Mouse (Mus musculus): ENCODE data around the gene Camsap2. TPM values are rescaled to one million over a fixed set of nuclear protein-coding genes. Genes with fewer than 3 reads are reported as not detected.
A peak's percentile ranks its signal among the peaks of the same experiment; 100 is the strongest.

Camsap2 gene
- total and polyA plus RNA-seq, 3 experiments, result 8.8 to 46.9 (median 40.5) TPM

GRCm38 (mm10) chr1:136348137-136348536 is 2.2 kb upstream of the Camsap2 start:
- peaks cover 9% of the 10 kb centered on the region; the same call in 1 of the 2 replicates for H3K27me3 ChIP-seq (ENCODE audit: insufficient read depth, low read length)
- DNase-seq (ENCODE audit: low spot score), result no peak
- no peak for ATAC-seq (ENCODE audit: extremely low read depth, insufficient number of reproducible peaks, low FRiP score, poor library complexity, severe bottlenecking)
- H3K4me1 ChIP-seq (ENCODE audit: insufficient read depth, low read depth, low read length), result peaks cover 38% of the 10 kb centered on the region
- H3K36me3 ChIP-seq (replicated peaks), result peaks cover 6% of the 10 kb centered on the region
- no peaks in the 10 kb centered on the region for H3K9me3 ChIP-seq (replicated peaks)
- no peak overlapping the region for H3K4me3 ChIP-seq (ENCODE audit: low read depth, low read length)
- no peak for TF ChIP-seq GATA2 (IDR thresholded peaks at IDR 0.05; ENCODE audit: borderline replicate concordance, low read depth, low read length)
- TF ChIP-seq TAL1 (conservative IDR thresholded peaks at IDR 0.05; ENCODE audit: low read depth, low read length), result no peak
- TF ChIP-seq GATA1 (IDR thresholded peaks at IDR 0.05; ENCODE audit: borderline replicate concordance, low read length), result no peak
- TF ChIP-seq POLR2AphosphoS5 (IDR thresholded peaks at IDR 0.05; ENCODE audit: insufficient replicate concordance, low read depth, low read length), result no peak
- TF ChIP-seq CTCF (IDR thresholded peaks at IDR 0.05; ENCODE audit: low read depth, low read length), result no peak

- peaks cover 10% of the 10 kb centered on the region for H3K36me3 ChIP-seq (replicated peaks)
- no peak overlapping the region for H3K4me3 ChIP-seq (ENCODE audit: low read depth, low read length)
- no peak for DNase-seq (ENCODE audit: low spot score)
- TF ChIP-seq TAL1 (conservative IDR thresholded peaks at IDR 0.05; ENCODE audit: low read depth, low read length) (peak; percentile 32; the same call in 1 of the 2 replicates), CTCF (IDR thresholded peaks at IDR 0.05; ENCODE audit: low read depth, low read length) (no peak), POLR2AphosphoS5 (IDR thresholded peaks at IDR 0.05; ENCODE audit: insufficient replicate concordance, low read depth, low read length) (no peak)
- peaks cover 42% of the 10 kb centered on the region for H3K4me1 ChIP-seq (ENCODE audit: insufficient read depth, low read depth, low read length)
- H3K9me3 ChIP-seq (replicated peaks), result no peaks in the 10 kb centered on the region
- ATAC-seq (ENCODE audit: extremely low read depth, insufficient number of reproducible peaks, low FRiP score, poor library complexity, severe bottlenecking), result 0 out of 2 replicates have a peak, but pooled peaks have one; percentile 5
- H3K27me3 ChIP-seq (ENCODE audit: insufficient read depth, low read length), result peaks cover 6% of the 10 kb centered on the region; the same call in 1 of the 2 replicates
These were observed 1.2 kb upstream of the Camsap2 start for GRCm38 (mm10) chr1:136347140-136347539.

- peak; percentile 3; the same call in 1 of the 2 replicates for ATAC-seq (ENCODE audit: extremely low read depth, insufficient number of reproducible peaks, low FRiP score, poor library complexity, severe bottlenecking)
- Histone ChIP-seq H3K36me3 (replicated peaks) (peaks cover 14% of the 10 kb centered on the region), H3K4me3 (ENCODE audit: low read depth, low read length) (peak overlapping the region; percentile 79), H3K9me3 (replicated peaks) (no peaks in the 10 kb centered on the region), H3K4me1 (ENCODE audit: insufficient read depth, low read depth, low read length) (peaks cover 46% of the 10 kb centered on the region), H3K27me3 (ENCODE audit: insufficient read depth, low read length) (peaks cover 1% of the 10 kb centered on the region; the same call in 1 of the 2 replicates)
- DNase-seq (ENCODE audit: low spot score), result peak; percentile 19
- TF ChIP-seq GATA1 (IDR thresholded peaks at IDR 0.05; ENCODE audit: borderline replicate concordance, low read length), result no peak
- TF ChIP-seq GATA2 (IDR thresholded peaks at IDR 0.05; ENCODE audit: borderline replicate concordance, low read depth, low read length), result no peak
- TF ChIP-seq TAL1 (conservative IDR thresholded peaks at IDR 0.05; ENCODE audit: low read depth, low read length), result no peak
- TF ChIP-seq CTCF (IDR thresholded peaks at IDR 0.05; ENCODE audit: low read depth, low read length), result no peak
- no peak for TF ChIP-seq POLR2AphosphoS5 (IDR thresholded peaks at IDR 0.05; ENCODE audit: insufficient replicate concordance, low read depth, low read length)
These were observed 600 bp upstream of the Camsap2 start for GRCm38 (mm10) chr1:136346373-136347035.

GRCm38 (mm10) chr1:136344768-136345453 is 993 bp downstream of the Camsap2 start:
- H3K4me1 ChIP-seq (ENCODE audit: insufficient read depth, low read depth, low read length), result peaks cover 46% of the 10 kb centered on the region
- no peak for ATAC-seq (ENCODE audit: extremely low read depth, insufficient number of reproducible peaks, low FRiP score, poor library complexity, severe bottlenecking)

GRCm38 (mm10) chr1:136344281-136344680 is 1.6 kb downstream of the Camsap2 start:
- TF ChIP-seq GATA1 (IDR thresholded peaks at IDR 0.05; ENCODE audit: borderline replicate concordance, low read length), result no peak
- TF ChIP-seq CTCF (IDR thresholded peaks at IDR 0.05; ENCODE audit: low read depth, low read length), result no peak
- TF ChIP-seq GATA2 (IDR thresholded peaks at IDR 0.05; ENCODE audit: borderline replicate concordance, low read depth, low read length), result no peak
- TF ChIP-seq POLR2AphosphoS5 (IDR thresholded peaks at IDR 0.05; ENCODE audit: insufficient replicate concordance, low read depth, low read length), result no peak
- no peak for TF ChIP-seq TAL1 (conservative IDR thresholded peaks at IDR 0.05; ENCODE audit: low read depth, low read length)
- Histone ChIP-seq H3K9me3 (replicated peaks) (no peaks in the 10 kb centered on the region), H3K36me3 (replicated peaks) (peaks cover 28% of the 10 kb centered on the region), H3K4me1 (ENCODE audit: insufficient read depth, low read depth, low read length) (peaks cover 46% of the 10 kb centered on the region), H3K4me3 (ENCODE audit: low read depth, low read length) (peak overlapping the region; percentile 79; the same call in 1 of the 2 replicates), H3K27me3 (ENCODE audit: insufficient read depth, low read length) (no peaks in the 10 kb centered on the region)
- peak; percentile 25 for DNase-seq (ENCODE audit: low spot score)
- ATAC-seq (ENCODE audit: extremely low read depth, insufficient number of reproducible peaks, low FRiP score, poor library complexity, severe bottlenecking), result no peak

More at GRCm38 (mm10) chr1:136344768-136345453, 993 bp downstream of the Camsap2 start:
- peak; percentile 57 for DNase-seq (ENCODE audit: low spot score)
- H3K4me3 ChIP-seq (ENCODE audit: low read depth, low read length), result peak overlapping the region; percentile 79
- no peak for TF ChIP-seq POLR2AphosphoS5 (IDR thresholded peaks at IDR 0.05; ENCODE audit: insufficient replicate concordance, low read depth, low read length)
- no peak for TF ChIP-seq TAL1 (conservative IDR thresholded peaks at IDR 0.05; ENCODE audit: low read depth, low read length)
- no peak for TF ChIP-seq GATA2 (IDR thresholded peaks at IDR 0.05; ENCODE audit: borderline replicate concordance, low read depth, low read length)
- no peak for TF ChIP-seq CTCF (IDR thresholded peaks at IDR 0.05; ENCODE audit: low read depth, low read length)
- no peak for TF ChIP-seq GATA1 (IDR thresholded peaks at IDR 0.05; ENCODE audit: borderline replicate concordance, low read length)
- no peaks in the 10 kb centered on the region for H3K27me3 ChIP-seq (ENCODE audit: insufficient read depth, low read length)
- H3K9me3 ChIP-seq (replicated peaks), result no peaks in the 10 kb centered on the region
- peaks cover 28% of the 10 kb centered on the region for H3K36me3 ChIP-seq (replicated peaks)

- peak overlapping the region; percentile 10; the same call in 1 of the 2 replicates for H3K4me3 ChIP-seq (ENCODE audit: low read depth, low read length)
- H3K27me3 ChIP-seq (ENCODE audit: insufficient read depth, low read length), result no peaks in the 10 kb centered on the region
- no peaks in the 10 kb centered on the region for H3K9me3 ChIP-seq (replicated peaks)
- DNase-seq (ENCODE audit: low spot score), result no peak
- no peak for TF ChIP-seq CTCF (IDR thresholded peaks at IDR 0.05; ENCODE audit: low read depth, low read length)
- TF ChIP-seq GATA2 (IDR thresholded peaks at IDR 0.05; ENCODE audit: borderline replicate concordance, low read depth, low read length), result no peak
- no peak for TF ChIP-seq GATA1 (IDR thresholded peaks at IDR 0.05; ENCODE audit: borderline replicate concordance, low read length)
- no peak for TF ChIP-seq POLR2AphosphoS5 (IDR thresholded peaks at IDR 0.05; ENCODE audit: insufficient replicate concordance, low read depth, low read length)
- no peak for TF ChIP-seq TAL1 (conservative IDR thresholded peaks at IDR 0.05; ENCODE audit: low read depth, low read length)
- ATAC-seq (ENCODE audit: extremely low read depth, insufficient number of reproducible peaks, low FRiP score, poor library complexity, severe bottlenecking), result no peak
- peaks cover 28% of the 10 kb centered on the region for H3K36me3 ChIP-seq (replicated peaks)
- peaks cover 46% of the 10 kb centered on the region for H3K4me1 ChIP-seq (ENCODE audit: insufficient read depth, low read depth, low read length)
These were observed 2.2 kb downstream of the Camsap2 start for GRCm38 (mm10) chr1:136343727-136344126.
